22 mouse cellular contexts compared by ENCODE assay signal in genomic region chr7:35774127-35774526, GRCm38 (mm10). TPM values are rescaled to one million over a fixed set of nuclear protein-coding genes. Genes with fewer than 3 reads are reported as not detected.
A peak's percentile ranks its signal among the peaks of the same experiment; 100 is the strongest.
DNase-seq lines count a peak whose midpoint lies in the region; ATAC-seq and TF ChIP-seq lines count a peak whose summit lies in the region.
"Had no signal": no experiment of that assay in that cellular context is flagged by ENCODE, and none has a peak within 500 bp of the region (broad histone marks: within the 10 kb centered on the region; RNA-seq: fewer than 3 reads in every experiment).

No protein-coding gene starts in this region.

- intact Hi-C loops in left cerebral cortex, postnatal 25 days (cut with DNase I), result no loop called here

- no peaks in the 10 kb centered on the region for H3K27me3 ChIP-seq in liver, embryonic 16.5 days (ENCODE audit: control insufficient read depth, insufficient read depth, low read depth, low read length)
- no peaks in the 10 kb centered on the region for H3K27me3 ChIP-seq in liver, embryonic 11.5 days (replicated peaks; ENCODE audit: control insufficient read depth, insufficient read depth, low read length)
- H3K27me3 ChIP-seq: forebrain, embryonic 13.5 days; heart, embryonic 13.5 days had no signal

- DNase-seq in liver, embryonic 11.5 days (ENCODE audit: low spot score), result no peak
- DNase-seq in CD4-positive, CD25-positive, alpha-beta regulatory T cell, adult 2 months (ENCODE audit: low read depth, low spot score), result peak; percentile 37
- no peak for DNase-seq in left cerebral cortex, postnatal 25 days (ENCODE audit: low spot score in 2 of 2)
- no peak for DNase-seq in lung, adult 2 months
- DNase-seq: adrenal gland, adult 8-10 months; adrenal gland, postnatal 25 days; cerebellum, adult 11-12 months; cerebellum, adult 8-10 months; gastrocnemius, postnatal 10 days; gastrocnemius, postnatal 36 days; heart, adult 2 months; heart, postnatal 14 days; heart, postnatal 4 days had no signal

- no peaks in the 10 kb centered on the region for H3K9me3 ChIP-seq in liver, embryonic 16.5 days (replicated peaks; ENCODE audit: control insufficient read depth, low read length)
- H3K9me3 ChIP-seq in liver, embryonic 11.5 days (ENCODE audit: control insufficient read depth, low read length), result no peaks in the 10 kb centered on the region
- H3K9me3 ChIP-seq: forebrain, embryonic 10.5 days; forebrain, embryonic 13.5 days; heart, embryonic 10.5 days; heart, embryonic 13.5 days had no signal

- no peak for TF ChIP-seq POLR2A in lung, adult 2 months (IDR thresholded peaks at IDR 0.05; ENCODE audit: borderline replicate concordance, extremely low read depth, low read depth, low read length)

- H3K4me3 ChIP-seq in liver, embryonic 16.5 days (ENCODE audit: low read depth, low read length), result no peak overlapping the region
- no peak overlapping the region for H3K4me3 ChIP-seq in liver, embryonic 11.5 days (ENCODE audit: low read depth, low read length)
- no peak overlapping the region for H3K4me3 ChIP-seq in lung, adult 2 months (replicated peaks; ENCODE audit: extremely low read depth, low read depth, low read length)
- H3K4me3 ChIP-seq: forebrain, embryonic 10.5 days; forebrain, embryonic 13.5 days; heart, adult 2 months; heart, embryonic 10.5 days; heart, embryonic 13.5 days had no signal

- H3K4me1 ChIP-seq in liver, embryonic 16.5 days (ENCODE audit: control insufficient read depth, low read depth, low read length), result peaks cover 7% of the 10 kb centered on the region
- H3K4me1 ChIP-seq in liver, embryonic 11.5 days (replicated peaks; ENCODE audit: control insufficient read depth, insufficient read depth, low read length), result peaks cover 6% of the 10 kb centered on the region; the same call in 1 of the 2 replicates
- H3K4me1 ChIP-seq in lung, adult 2 months (ENCODE audit: control insufficient read depth, insufficient read depth, low read length), result no peaks in the 10 kb centered on the region
- H3K4me1 ChIP-seq: forebrain, embryonic 10.5 days; forebrain, embryonic 13.5 days had no signal

- no peak overlapping the region for H3K4me2 ChIP-seq in liver, embryonic 16.5 days (ENCODE audit: low read depth, low read length)
- H3K4me2 ChIP-seq in liver, embryonic 11.5 days, result no peak overlapping the region
- H3K4me2 ChIP-seq: forebrain, embryonic 13.5 days; heart, embryonic 13.5 days; hindbrain, embryonic 14.5 days had no signal

- TF ChIP-seq CTCF in lung, adult 2 months (IDR thresholded peaks at IDR 0.05; ENCODE audit: insufficient read depth, low read length), result no peak

- peaks cover 34% of the 10 kb centered on the region for H3K36me3 ChIP-seq in liver, embryonic 16.5 days (ENCODE audit: control insufficient read depth, insufficient read depth)
- peaks cover 35% of the 10 kb centered on the region for H3K36me3 ChIP-seq in liver, embryonic 11.5 days (ENCODE audit: control insufficient read depth, insufficient read depth, low read length)

- no peak overlapping the region; the same call in 1 of the 2 replicates for H3K27ac ChIP-seq in liver, embryonic 16.5 days (ENCODE audit: low read length)
- no peak overlapping the region for H3K27ac ChIP-seq in liver, embryonic 11.5 days (ENCODE audit: low read depth, low read length)
- H3K27ac ChIP-seq: forebrain, embryonic 10.5 days; forebrain, embryonic 13.5 days; heart, adult 2 months; heart, embryonic 10.5 days; heart, embryonic 13.5 days; hindbrain, embryonic 14.5 days; hindbrain, postnatal 0 days had no signal

- ATAC-seq in liver, embryonic 16.5 days (ENCODE audit: low read depth), result peak; percentile 61
- no peak for ATAC-seq in liver, embryonic 11.5 days (replicated peaks; ENCODE audit: low FRiP score)
- peak; percentile 29 for ATAC-seq in activated CD4-positive, CD25-positive, alpha-beta regulatory T cell, adult 4 months
- ATAC-seq: forebrain, embryonic 13.5 days; forebrain, embryonic 16.5 days; hindbrain, postnatal 0 days had no signal

- no peak overlapping the region for H3K9ac ChIP-seq in liver, embryonic 16.5 days (ENCODE audit: low read depth, low read length)
- no peak overlapping the region for H3K9ac ChIP-seq in liver, embryonic 11.5 days (ENCODE audit: low read depth, low read length)
- H3K9ac ChIP-seq: forebrain, embryonic 13.5 days; heart, embryonic 13.5 days; hindbrain, embryonic 14.5 days had no signal

- WGBS in liver, embryonic 16.5 days (ENCODE audit: insufficient replicate concordance), result 78% methylated on average over 12 of the region's 12 CpGs
- WGBS in liver, embryonic 11.5 days, result 92% methylated on average over 12 of the region's 12 CpGs
- 85% methylated on average over 12 of the region's 12 CpGs for WGBS in lung, adult 2 months

RNA-seq across cellular contexts. Expression of gene Dpy19l3, which starts 19.9 kb away (rescaled TPM):
- 5.3 and 7.8 TPM in 2 replicates for polyA plus RNA-seq in liver, embryonic 16.5 days (2015; fragmentation: Nextera tagmentation; extraction: Ambion mirVana)
- polyA plus RNA-seq in liver, embryonic 11.5 days (2014; fragmentation: Nextera tagmentation; extraction: Ambion mirVana), result 17.1 and 22.9 TPM in 2 replicates
- 10 to 100 TPM; 28.4 to 37.8 TPM for polyA plus RNA-seq in activated CD4-positive, CD25-positive, alpha-beta regulatory T cell, adult 4 months (2017; shearing (Covaris generic))
- 10 to 100 TPM; 64.0 to 68.2 TPM for total RNA-seq in left cerebral cortex, postnatal 25 days (2021)
- polyA plus RNA-seq in lung, adult 2 months (2012; rRNA removed), result 7.2 and 10.9 TPM in 2 replicates

RNA-seq across cellular contexts. Expression of gene Zfp507, which starts 28.7 kb away (rescaled TPM):
- polyA plus RNA-seq in liver, embryonic 16.5 days (2015; fragmentation: Nextera tagmentation; extraction: Ambion mirVana), result 3.3 and 5.2 TPM in 2 replicates
- 11.5 and 14.4 TPM in 2 replicates for polyA plus RNA-seq in liver, embryonic 11.5 days (2014; fragmentation: Nextera tagmentation; extraction: Ambion mirVana)
- polyA plus RNA-seq in activated CD4-positive, CD25-positive, alpha-beta regulatory T cell, adult 4 months (2017; shearing (Covaris generic)), result 1 to 10 TPM; 4.6 to 6.8 TPM
- 10 to 100 TPM; 28.9 to 31.8 TPM for total RNA-seq in left cerebral cortex, postnatal 25 days (2021)
- polyA plus RNA-seq in lung, adult 2 months (2012; rRNA removed), result 5.9 and 8.1 TPM in 2 replicates
